Mouse (Mus musculus): ENCODE measurements around the gene Slc22a13. TPM values are rescaled to one million over a fixed set of nuclear protein-coding genes. Genes with fewer than 3 reads are reported as not detected.

Slc22a13 gene
- total and polyA plus RNA-seq, 2 experiments from 2014 or later: 0.10 TPM; not detected in 1

DNA sequence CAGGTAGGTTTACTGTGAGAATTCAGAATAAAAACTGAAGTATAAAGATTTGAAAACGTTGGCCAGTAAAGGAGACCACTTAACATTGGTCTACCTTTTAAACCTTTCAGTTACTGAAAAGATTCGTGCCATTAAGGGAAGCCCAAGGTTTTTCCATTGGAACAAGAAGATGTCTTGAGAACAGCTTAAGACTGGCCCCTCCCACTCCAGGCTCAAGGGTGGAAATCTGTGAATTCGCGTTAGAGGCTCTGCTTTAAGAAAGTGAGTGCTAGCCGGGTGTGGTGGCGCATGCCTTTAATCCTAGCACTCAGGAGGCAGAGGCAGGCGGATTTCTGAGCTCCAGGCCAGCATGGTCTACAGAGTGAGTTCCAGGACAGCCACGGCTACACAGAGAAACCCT lies 4.1 kb upstream of the Slc22a13 start:
- Histone ChIP-seq H3K9ac (replicated peaks; ENCODE audit: low read length, poor library complexity, severe bottlenecking) (no peak overlapping the region), H3K27me3 (ENCODE audit: insufficient read depth, low read length) (no peaks in the 10 kb centered on the region), H3K9me3 (ENCODE audit: low read length) (no peaks in the 10 kb centered on the region), H3K4me2 (ENCODE audit: low read depth, low read length, poor library complexity, severe bottlenecking) (no peak overlapping the region), H3K4me3 (ENCODE audit: low read depth, low read length) (no peak overlapping the region), H3K4me1 (ENCODE audit: insufficient read depth, low read length) (no peaks in the 10 kb centered on the region), H3K27ac (ENCODE audit: low read depth, low read length) (no peak overlapping the region), H3K36me3 (ENCODE audit: insufficient read depth, low read length) (no peaks in the 10 kb centered on the region)
- DNase-seq (ENCODE audit: low spot score) (no peak), ATAC-seq (ENCODE audit: low FRiP score) (no peak)
- 81% methylated on average over 8 of the region's 8 CpGs for WGBS
- TF ChIP-seq CTCF (IDR thresholded peaks at IDR 0.05): no peak

DNA sequence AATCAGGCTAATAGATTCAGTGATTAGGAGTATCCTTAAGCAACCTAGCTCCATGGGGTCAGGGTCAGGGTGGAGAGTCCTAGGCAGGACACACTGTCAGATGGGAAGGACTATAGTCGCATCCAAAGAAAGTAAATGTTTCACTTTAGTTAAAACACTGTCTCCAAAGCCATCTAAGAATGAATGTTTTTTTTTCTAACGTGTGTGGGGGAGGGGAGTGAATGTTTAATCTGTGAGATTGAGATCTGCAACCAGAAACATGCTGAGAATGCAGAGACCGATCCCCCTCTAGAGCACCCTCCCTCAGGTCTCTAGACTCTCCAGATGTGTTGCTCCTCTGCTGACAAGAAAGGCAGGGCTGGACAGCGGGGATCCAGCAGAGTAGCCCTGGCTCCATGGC lies 1.8 kb downstream of the Slc22a13 start:
- DNase-seq (ENCODE audit: low spot score) (no peak), ATAC-seq (ENCODE audit: low FRiP score) (no peak)
- Histone ChIP-seq H3K9ac (replicated peaks; ENCODE audit: low read length, poor library complexity, severe bottlenecking) (no peak overlapping the region), H3K27me3 (ENCODE audit: insufficient read depth, low read length) (no peaks in the 10 kb centered on the region), H3K27ac (ENCODE audit: low read depth, low read length) (no peak overlapping the region), H3K36me3 (ENCODE audit: insufficient read depth, low read length) (no peaks in the 10 kb centered on the region), H3K4me3 (ENCODE audit: low read depth, low read length) (no peak overlapping the region), H3K4me2 (ENCODE audit: low read depth, low read length, poor library complexity, severe bottlenecking) (no peak overlapping the region), H3K4me1 (ENCODE audit: insufficient read depth, low read length) (no peaks in the 10 kb centered on the region), H3K9me3 (ENCODE audit: low read length) (no peaks in the 10 kb centered on the region)
- WGBS: 79% methylated on average over 4 of the region's 4 CpGs
- no peak for TF ChIP-seq CTCF (IDR thresholded peaks at IDR 0.05)

DNA sequence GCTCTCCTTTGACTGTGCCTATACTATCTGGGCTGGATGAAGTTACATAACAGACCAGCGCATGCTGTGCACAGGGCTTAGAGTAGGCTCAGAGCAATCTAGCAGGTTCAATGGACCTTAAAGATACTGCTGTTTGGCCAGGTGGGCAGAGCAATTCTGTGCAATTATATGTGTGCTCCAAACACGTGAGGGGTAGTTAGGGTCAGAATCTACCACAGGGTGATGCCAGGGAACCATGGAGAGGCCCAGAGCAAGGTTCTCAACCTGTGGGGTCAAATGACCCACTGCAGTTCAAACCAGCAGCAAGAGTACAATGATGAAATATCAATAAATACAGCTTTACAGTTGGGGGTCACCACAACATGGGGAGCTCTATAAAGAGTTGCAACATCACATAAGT lies 2.2 kb downstream of the Slc22a13 start:
- no peaks in the 10 kb centered on the region for H3K36me3 ChIP-seq (ENCODE audit: insufficient read depth, low read length)
- no peak overlapping the region for H3K9ac ChIP-seq (replicated peaks; ENCODE audit: low read length, poor library complexity, severe bottlenecking)
- 78% methylated on average over 2 of the region's 2 CpGs for WGBS
- no peak overlapping the region for H3K27ac ChIP-seq (ENCODE audit: low read depth, low read length)
- ATAC-seq (ENCODE audit: low FRiP score) (no peak), DNase-seq (ENCODE audit: low spot score) (no peak)
- H3K27me3 ChIP-seq (ENCODE audit: insufficient read depth, low read length): no peaks in the 10 kb centered on the region
- no peaks in the 10 kb centered on the region for H3K4me1 ChIP-seq (ENCODE audit: insufficient read depth, low read length)
- H3K9me3 ChIP-seq (ENCODE audit: low read length): no peaks in the 10 kb centered on the region
- H3K4me3 ChIP-seq (ENCODE audit: low read depth, low read length): no peak overlapping the region
- TF ChIP-seq CTCF (IDR thresholded peaks at IDR 0.05): no peak
- no peak overlapping the region for H3K4me2 ChIP-seq (ENCODE audit: low read depth, low read length, poor library complexity, severe bottlenecking)

DNA sequence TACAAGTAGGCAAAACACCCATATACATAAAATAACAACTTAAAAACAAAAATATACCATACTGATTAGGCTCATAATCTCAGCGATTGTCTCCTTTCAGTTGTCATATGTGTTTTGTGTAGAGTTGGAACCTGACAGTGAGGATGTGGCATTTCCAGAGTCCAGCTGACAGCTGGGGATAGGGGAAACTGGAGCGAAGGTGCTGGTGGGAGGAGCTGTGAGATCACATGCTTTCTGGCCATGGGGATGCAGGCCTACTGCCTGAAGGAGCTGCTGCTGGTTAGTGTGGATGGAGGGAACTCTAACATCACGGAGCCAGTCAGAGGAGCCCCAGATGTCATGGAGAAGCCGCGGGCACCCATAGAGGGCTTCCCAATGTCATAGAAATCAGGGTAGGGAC lies 3.1 kb downstream of the Slc22a13 start:
- TF ChIP-seq CTCF (IDR thresholded peaks at IDR 0.05): no peak
- Histone ChIP-seq H3K4me3 (ENCODE audit: low read depth, low read length) (no peak overlapping the region), H3K9me3 (ENCODE audit: low read length) (no peaks in the 10 kb centered on the region), H3K9ac (replicated peaks; ENCODE audit: low read length, poor library complexity, severe bottlenecking) (no peak overlapping the region), H3K27me3 (ENCODE audit: insufficient read depth, low read length) (no peaks in the 10 kb centered on the region), H3K36me3 (ENCODE audit: insufficient read depth, low read length) (no peaks in the 10 kb centered on the region), H3K4me2 (ENCODE audit: low read depth, low read length, poor library complexity, severe bottlenecking) (no peak overlapping the region), H3K4me1 (ENCODE audit: insufficient read depth, low read length) (no peaks in the 10 kb centered on the region), H3K27ac (ENCODE audit: low read depth, low read length) (no peak overlapping the region)
- 92% methylated on average over 5 of the region's 5 CpGs for WGBS
- ATAC-seq (ENCODE audit: low FRiP score) (no peak), DNase-seq (ENCODE audit: low spot score) (no peak)

DNA sequence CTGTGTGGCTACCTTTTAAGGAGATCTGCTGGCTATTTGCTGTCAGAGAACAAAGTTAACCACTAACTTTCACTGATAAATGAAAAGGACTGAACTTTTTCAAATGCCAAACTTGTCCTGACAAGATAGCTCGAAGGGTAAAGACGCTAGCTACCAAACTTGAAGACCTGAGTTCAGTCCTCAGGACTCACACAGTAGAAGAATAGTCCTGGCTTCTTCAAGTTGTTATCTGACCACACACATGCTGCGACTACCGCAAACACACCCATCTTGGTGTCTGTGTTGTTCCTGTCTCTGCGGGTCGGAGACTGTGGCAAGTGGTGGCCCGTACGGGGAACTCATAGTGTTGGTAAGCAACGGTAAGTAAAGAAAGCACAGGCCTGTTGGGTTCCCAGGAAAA lies 5.3 kb downstream of the Slc22a13 start:
- no peaks in the 10 kb centered on the region for H3K27me3 ChIP-seq (ENCODE audit: insufficient read depth, low read length)
- no peak overlapping the region for H3K4me3 ChIP-seq (ENCODE audit: low read depth, low read length)
- no peaks in the 10 kb centered on the region for H3K36me3 ChIP-seq (ENCODE audit: insufficient read depth, low read length)
- no peaks in the 10 kb centered on the region for H3K9me3 ChIP-seq (ENCODE audit: low read length)
- WGBS: 98% methylated on average over 9 of the region's 9 CpGs
- DNase-seq (ENCODE audit: low spot score) (no peak), ATAC-seq (ENCODE audit: low FRiP score) (no peak)
- no peak overlapping the region for H3K27ac ChIP-seq (ENCODE audit: low read depth, low read length)
- H3K4me1 ChIP-seq (ENCODE audit: insufficient read depth, low read length): no peaks in the 10 kb centered on the region
- H3K9ac ChIP-seq (replicated peaks; ENCODE audit: low read length, poor library complexity, severe bottlenecking): no peak overlapping the region
- H3K4me2 ChIP-seq (ENCODE audit: low read depth, low read length, poor library complexity, severe bottlenecking): no peak overlapping the region
- no peak for TF ChIP-seq CTCF (IDR thresholded peaks at IDR 0.05)

DNA sequence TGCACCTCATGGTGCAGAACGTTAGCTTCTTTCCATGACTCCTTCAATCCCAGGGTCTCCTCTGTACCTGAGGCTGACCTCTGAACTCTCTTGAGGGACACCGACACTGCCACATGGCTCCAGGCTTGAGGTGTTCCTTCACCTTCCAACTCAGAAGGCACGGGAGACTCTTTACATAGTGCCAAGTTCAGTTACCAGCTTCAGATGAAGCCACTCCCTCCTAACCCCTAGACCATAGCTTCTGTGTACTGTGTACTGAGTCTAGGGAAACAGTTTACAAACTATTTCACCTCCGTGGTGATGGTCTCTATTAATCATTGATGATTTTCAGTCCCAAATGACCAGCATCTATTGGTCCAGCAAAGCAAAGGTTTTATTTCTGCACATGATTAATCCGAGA lies 7.2 kb downstream of the Slc22a13 start:
- WGBS: 93% methylated on average over 5 of the region's 5 CpGs
- TF ChIP-seq CTCF (IDR thresholded peaks at IDR 0.05): no peak
- no peak for ATAC-seq (ENCODE audit: low FRiP score)
- no peak for DNase-seq (ENCODE audit: low spot score)
- H3K4me1 ChIP-seq (ENCODE audit: insufficient read depth, low read length): no peaks in the 10 kb centered on the region
- no peak overlapping the region for H3K4me2 ChIP-seq (ENCODE audit: low read depth, low read length, poor library complexity, severe bottlenecking)
- H3K4me3 ChIP-seq (ENCODE audit: low read depth, low read length): no peak overlapping the region
- no peaks in the 10 kb centered on the region for H3K9me3 ChIP-seq (ENCODE audit: low read length)
- no peak overlapping the region for H3K27ac ChIP-seq (ENCODE audit: low read depth, low read length)
- no peaks in the 10 kb centered on the region for H3K27me3 ChIP-seq (ENCODE audit: insufficient read depth, low read length)
- no peaks in the 10 kb centered on the region for H3K36me3 ChIP-seq (ENCODE audit: insufficient read depth, low read length)
- H3K9ac ChIP-seq (replicated peaks; ENCODE audit: low read length, poor library complexity, severe bottlenecking): no peak overlapping the region
